Mouse (Mus musculus): Measurements from ENCODE around the gene Cacna2d2.

Cacna2d2 gene

GRCm38 (mm10) chr9:107463509-107463908 lies 64.1 kb downstream of the Cacna2d2 start:
- DNase-seq: peak; percentile 52 to 62

GRCm38 (mm10) chr9:107464130-107464529 lies 64.7 kb downstream of the Cacna2d2 start:
- no peak for DNase-seq

GRCm38 (mm10) chr9:107465657-107466056 lies 66.2 kb downstream of the Cacna2d2 start:
- no peak for DNase-seq

GRCm38 (mm10) chr9:107469213-107469795 lies 69.9 kb downstream of the Cacna2d2 start:
- DNase-seq: no peak

- DNase-seq: no peak
Measured at GRCm38 (mm10) chr9:107470427-107470826, 71.0 kb downstream of the Cacna2d2 start.

- DNase-seq: no peak
Measured at GRCm38 (mm10) chr9:107474016-107474415, 74.6 kb downstream of the Cacna2d2 start.

GRCm38 (mm10) chr9:107478979-107479378 lies 79.6 kb downstream of the Cacna2d2 start:
- no peak for DNase-seq

- no peak for DNase-seq
Measured at GRCm38 (mm10) chr9:107479593-107479992, 80.2 kb downstream of the Cacna2d2 start.

- DNase-seq: no peak
Measured at GRCm38 (mm10) chr9:107480477-107481069, 81.2 kb downstream of the Cacna2d2 start.

GRCm38 (mm10) chr9:107481340-107481739 lies 81.9 kb downstream of the Cacna2d2 start:
- DNase-seq: no peak

- DNase-seq: no peak
Measured at GRCm38 (mm10) chr9:107482004-107482403, 82.6 kb downstream of the Cacna2d2 start.

GRCm38 (mm10) chr9:107482770-107483169 lies 83.4 kb downstream of the Cacna2d2 start:
- no peak for DNase-seq

- no peak for DNase-seq
Measured at GRCm38 (mm10) chr9:107483714-107484113, 84.3 kb downstream of the Cacna2d2 start.

- DNase-seq: no peak
Measured at GRCm38 (mm10) chr9:107484302-107484701, 84.9 kb downstream of the Cacna2d2 start.

GRCm38 (mm10) chr9:107484766-107485165 lies 85.4 kb downstream of the Cacna2d2 start:
- DNase-seq: no peak

GRCm38 (mm10) chr9:107486086-107486485 lies 86.7 kb downstream of the Cacna2d2 start:
- no peak for DNase-seq

- peak in 1 of 2 experiments; percentile 12 for DNase-seq
Measured at GRCm38 (mm10) chr9:107486507-107487225, 87.3 kb downstream of the Cacna2d2 start.

- DNase-seq: no peak
Measured at GRCm38 (mm10) chr9:107490146-107490545, 90.7 kb downstream of the Cacna2d2 start.

GRCm38 (mm10) chr9:107490625-107491024 lies 91.2 kb downstream of the Cacna2d2 start:
- no peak for DNase-seq

GRCm38 (mm10) chr9:107493511-107493910 lies 94.1 kb downstream of the Cacna2d2 start:
- DNase-seq: no peak

GRCm38 (mm10) chr9:107494238-107494637 lies 94.8 kb downstream of the Cacna2d2 start:
- no peak for DNase-seq

- DNase-seq: no peak
Measured at GRCm38 (mm10) chr9:107496359-107496758, 96.9 kb downstream of the Cacna2d2 start.

- DNase-seq: no peak
Measured at GRCm38 (mm10) chr9:107500708-107501286, 101.4 kb downstream of the Cacna2d2 start.

Measured in lung, adult 18-20 months (tissue).